ENCODE assay signal across 24 mouse cellular contexts in genomic region chr12:4784466-4784865, GRCm38 (mm10). TPM values are rescaled to one million over a fixed set of nuclear protein-coding genes. Genes with fewer than 3 reads are reported as not detected.
DNase-seq lines count a peak whose midpoint lies in the region; ATAC-seq lines count a peak whose summit lies in the region.
"Had no signal": no experiment of that assay in that cellular context is flagged by ENCODE, and none has a peak within 500 bp of the region (broad histone marks: within the 10 kb centered on the region; RNA-seq: fewer than 3 reads in every experiment).

No protein-coding gene starts in this region.

- WGBS in kidney, embryonic 16.5 days = 66% methylated on average over 2 of the region's 2 CpGs

- DNase-seq in kidney, postnatal 25 days = no peak
- peak; percentile 22 for DNase-seq in thymus, postnatal 0 days (ENCODE audit: low spot score)
- no peak for DNase-seq in thymus, postnatal 14 days
- DNase-seq in left cerebral cortex, adult 18-20 months (ENCODE audit: low spot score in 2 of 2) = no peak
- DNase-seq: adrenal gland, adult 8-10 months; adrenal gland, postnatal 14 days; adrenal gland, postnatal 36 days; B cell, adult 2 months; cerebellum, adult 11-12 months; cerebellum, adult 2 months; cerebellum, adult 9-10 months; cerebellum, postnatal 10 days; cerebellum, postnatal 25 days; forebrain, postnatal 0 days had no signal

- H3K9ac ChIP-seq in kidney, embryonic 16.5 days (replicated peaks; ENCODE audit: low read length) = no peak overlapping the region
- H3K9ac ChIP-seq: embryonic facial prominence, embryonic 12.5 days; forebrain, embryonic 13.5 days; forebrain, embryonic 15.5 days; forebrain, postnatal 0 days had no signal

- H3K27me3 ChIP-seq in kidney, embryonic 16.5 days (ENCODE audit: insufficient read depth, low read length) = no peaks in the 10 kb centered on the region
- H3K27me3 ChIP-seq: CH12.LX; embryonic facial prominence, embryonic 12.5 days; forebrain, embryonic 13.5 days; forebrain, embryonic 15.5 days; Patski had no signal

- no peaks in the 10 kb centered on the region for H3K36me3 ChIP-seq in kidney, embryonic 16.5 days (ENCODE audit: insufficient read depth, low read length)
- H3K36me3 ChIP-seq: embryonic facial prominence, embryonic 10.5 days; embryonic facial prominence, embryonic 12.5 days; forebrain, embryonic 15.5 days; G1E had no signal

- 0 out of 2 replicates have a peak overlapping the region, but pooled peaks have one; percentile 47 for H3K27ac ChIP-seq in kidney, embryonic 16.5 days (ENCODE audit: low read length)
- H3K27ac ChIP-seq: embryonic facial prominence, embryonic 10.5 days; embryonic facial prominence, embryonic 12.5 days; forebrain, embryonic 13.5 days; forebrain, embryonic 15.5 days had no signal

- H3K9me3 ChIP-seq in kidney, embryonic 16.5 days (ENCODE audit: low read length) = no peaks in the 10 kb centered on the region
- H3K9me3 ChIP-seq: embryonic facial prominence, embryonic 10.5 days; embryonic facial prominence, embryonic 12.5 days; forebrain, embryonic 13.5 days; forebrain, embryonic 15.5 days; G1E had no signal

- H3K4me1 ChIP-seq in kidney, embryonic 16.5 days (ENCODE audit: insufficient read depth, low read length) = no peaks in the 10 kb centered on the region
- H3K4me1 ChIP-seq: embryonic facial prominence, embryonic 10.5 days; embryonic facial prominence, embryonic 12.5 days; forebrain, embryonic 13.5 days; forebrain, embryonic 15.5 days had no signal

- H3K4me2 ChIP-seq in kidney, embryonic 16.5 days (replicated peaks; ENCODE audit: low read depth, low read length) = no peak overlapping the region
- H3K4me2 ChIP-seq: embryonic facial prominence, embryonic 12.5 days; forebrain, embryonic 13.5 days; forebrain, embryonic 15.5 days had no signal

- no peak for ATAC-seq in kidney, embryonic 16.5 days (ENCODE audit: low FRiP score, low TSS enrichment)
- ATAC-seq: activated CD4-positive, CD25-positive, alpha-beta regulatory T cell, adult 4 months; CD4-positive, CD25-positive, alpha-beta regulatory T cell, adult 4 months; forebrain, embryonic 13.5 days; forebrain, embryonic 15.5 days; forebrain, postnatal 0 days; Patski had no signal

- no peak overlapping the region for H3K4me3 ChIP-seq in kidney, embryonic 16.5 days (ENCODE audit: low read length)
- H3K4me3 ChIP-seq: embryonic facial prominence, embryonic 10.5 days; embryonic facial prominence, embryonic 12.5 days; forebrain, embryonic 13.5 days; forebrain, embryonic 15.5 days had no signal

RNA-seq across cellular contexts. Expression of gene Fam228b, which starts 15.4 kb away (rescaled TPM):
- 1.9 and 4.1 TPM in 2 replicates for polyA plus RNA-seq in kidney, embryonic 16.5 days (2015; fragmentation: Nextera tagmentation; extraction: Ambion mirVana)
- polyA plus RNA-seq in thymus, postnatal 0 days (2015; fragmentation: Nextera tagmentation; extraction: Ambion mirVana) = 2.4 and 3.6 TPM in 2 replicates
- 10 to 100 TPM; 15.0 to 24.1 TPM for total RNA-seq in left cerebral cortex, adult 18-20 months (2021)
- polyA plus RNA-seq: activated CD4-positive, CD25-positive, alpha-beta regulatory T cell, adult 4 months; G1E had no signal

RNA-seq across cellular contexts. Expression of gene Pfn4, which starts 15.6 kb away (rescaled TPM):
- polyA plus RNA-seq in kidney, embryonic 16.5 days (2015; fragmentation: Nextera tagmentation; extraction: Ambion mirVana) = 2.4 and 2.8 TPM in 2 replicates
- 2.0 and 2.2 TPM in 2 replicates for polyA plus RNA-seq in thymus, postnatal 0 days (2015; fragmentation: Nextera tagmentation; extraction: Ambion mirVana)
- total RNA-seq in left cerebral cortex, adult 18-20 months (2021) = 10 to 100 TPM; 10.8 to 11.0 TPM
- total RNA-seq: CH12.LX had no signal
- polyA plus RNA-seq: activated CD4-positive, CD25-positive, alpha-beta regulatory T cell, adult 4 months; G1E had no signal

RNA-seq across cellular contexts. Expression of gene Sf3b6, which starts 32.9 kb away (rescaled TPM):
- polyA plus RNA-seq in kidney, embryonic 16.5 days (2015; fragmentation: Nextera tagmentation; extraction: Ambion mirVana) = 162 and 190 TPM in 2 replicates
- polyA plus RNA-seq in thymus, postnatal 0 days (2015; fragmentation: Nextera tagmentation; extraction: Ambion mirVana) = 572 and 588 TPM in 2 replicates
- total RNA-seq in left cerebral cortex, adult 18-20 months (2021) = 10 to 100 TPM; 72.6 to 84.1 TPM

RNA-seq across cellular contexts. Expression of gene Fam228a, which starts 46.2 kb away (rescaled TPM):
- 0.47 and 0.58 TPM in 2 replicates for polyA plus RNA-seq in kidney, embryonic 16.5 days (2015; fragmentation: Nextera tagmentation; extraction: Ambion mirVana)
- 0.12 and 0.20 TPM in 2 replicates for polyA plus RNA-seq in thymus, postnatal 0 days (2015; fragmentation: Nextera tagmentation; extraction: Ambion mirVana)
- total RNA-seq in left cerebral cortex, adult 18-20 months (2021) = 1 to 10 TPM; 1.7 to 1.9 TPM
- total RNA-seq: CH12.LX had no signal
- polyA plus RNA-seq: activated CD4-positive, CD25-positive, alpha-beta regulatory T cell, adult 4 months; G1E had no signal

RNA-seq across cellular contexts. Expression of gene Fkbp1b, which starts 56.9 kb away (rescaled TPM):
- 7.4 and 9.5 TPM in 2 replicates for polyA plus RNA-seq in kidney, embryonic 16.5 days (2015; fragmentation: Nextera tagmentation; extraction: Ambion mirVana)
- polyA plus RNA-seq in thymus, postnatal 0 days (2015; fragmentation: Nextera tagmentation; extraction: Ambion mirVana) = 1.6 and 3.1 TPM in 2 replicates
- 10 to 100 TPM; 44.3 to 48.2 TPM for total RNA-seq in left cerebral cortex, adult 18-20 months (2021)
- polyA plus RNA-seq: activated CD4-positive, CD25-positive, alpha-beta regulatory T cell, adult 4 months; CD4-positive, CD25-positive, alpha-beta regulatory T cell, adult 4 months had no signal
